Mouse (Mus musculus) left cerebral cortex, postnatal 36 days (tissue): Measurements from ENCODE around the gene Wsb2. TPM values are rescaled to one million over a fixed set of nuclear protein-coding genes. Genes with fewer than 3 reads are reported as not detected.
"Not testable (repeated sequence)": the region's sequence is repeated elsewhere in the genome, so short reads cannot be mapped to it uniquely, and the experiment has no call there.

Experiments used
- DNase-seq, 2 experiments: peaks; one replicate each; pipeline ENCODE4 v3.0.0; 2021 to 2022; ENCODE audit warnings: low spot score in 2 of 2, mixed read lengths in 1 of 2
- intact Hi-C: fragments of 180-260 bp; cut with DNase I; formaldehyde crosslinking; loops from one replicate; pipeline ENCODE4 v1.15.1; 2025
- total RNA-seq, 2 experiments: library from RNA; stranded (reverse); gene quantifications; 2 replicates each; pipeline ENCODE4 v1.2.3; 2021

The Wsb2 gene
- total RNA-seq, 2 experiments from 2014 or later = 294 to 334 TPM

DNA sequence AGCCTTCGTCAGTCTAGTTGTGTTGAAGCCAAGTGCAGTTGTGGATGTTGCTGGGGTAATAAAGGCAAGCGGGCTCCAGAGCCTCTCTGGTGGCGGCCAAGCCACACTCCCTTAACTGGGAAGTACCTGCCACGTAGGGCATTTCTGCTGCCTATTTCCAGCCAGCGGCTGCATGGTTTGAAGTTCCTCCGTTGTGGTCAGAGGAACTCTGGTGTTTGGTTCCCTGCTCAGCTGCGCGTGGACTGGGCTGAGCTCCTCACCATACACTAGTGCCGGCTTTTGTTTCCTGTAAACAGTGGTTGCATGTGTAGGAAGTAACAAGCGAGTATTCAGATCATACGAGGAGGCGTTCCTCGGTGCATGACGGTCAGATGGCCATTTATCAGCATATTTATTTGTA is 20.6 kb downstream of the Wsb2 start:
- DNase-seq, intact Hi-C loops: not testable (repeated sequence)

- no peak for DNase-seq
- intact Hi-C loops = loop anchor here (10.0 kb wide), 1 partner anchor 115 kb away; no protein-coding TSS in a partner anchor
These were observed 23.1 kb downstream of the Wsb2 start for GRCm38 (mm10) chr5:117380199-117380598.

DNA sequence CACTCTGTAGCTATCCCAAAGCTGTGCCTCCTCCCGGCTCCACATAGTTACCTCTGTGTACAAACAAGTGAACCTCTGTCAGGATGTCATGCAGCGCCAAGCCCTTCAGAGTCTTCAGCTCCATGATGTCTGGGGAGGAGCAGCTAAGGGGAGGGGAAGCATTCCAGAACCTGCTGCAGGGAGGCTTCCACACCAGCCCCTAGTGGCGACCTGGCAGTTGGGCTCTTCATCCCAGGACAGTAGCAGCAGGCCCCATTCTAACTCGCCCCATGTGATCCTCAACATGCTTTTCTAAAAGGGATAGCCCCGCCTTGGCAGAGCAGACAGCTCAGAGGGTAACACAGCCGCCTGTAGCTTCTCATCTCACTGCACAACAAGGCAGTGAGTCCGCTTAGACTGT is 24.7 kb downstream of the Wsb2 start:
- intact Hi-C loops = loop anchor here (10.0 kb wide), 1 partner anchor 113 kb away; no protein-coding TSS in a partner anchor

DNA sequence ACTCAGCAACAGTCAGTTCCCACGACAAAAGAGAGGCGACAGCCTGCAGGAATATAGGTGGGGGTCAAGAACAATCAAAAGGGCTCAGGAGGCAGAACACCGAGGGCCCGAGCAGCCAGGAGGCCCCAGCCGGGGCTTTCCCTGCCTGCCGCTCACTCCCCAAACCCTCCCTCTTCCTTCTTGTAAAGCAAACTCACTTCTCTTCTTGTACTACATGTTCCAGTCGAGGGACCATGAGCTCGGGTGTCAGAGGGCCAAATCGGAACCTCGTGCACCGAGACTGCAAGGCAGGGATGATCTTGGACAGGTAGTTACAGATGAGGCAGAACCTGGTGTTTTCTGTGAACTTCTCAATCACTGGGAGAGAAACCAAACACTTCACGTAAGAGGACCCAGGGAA is 26.1 kb downstream of the Wsb2 start:
- intact Hi-C loops = loop anchor here (10.0 kb wide), 1 partner anchor 112 kb away; no protein-coding TSS in a partner anchor

More for the DNA sequence above, 24.7 kb downstream of the Wsb2 start:
- DNase-seq = no peak

DNA sequence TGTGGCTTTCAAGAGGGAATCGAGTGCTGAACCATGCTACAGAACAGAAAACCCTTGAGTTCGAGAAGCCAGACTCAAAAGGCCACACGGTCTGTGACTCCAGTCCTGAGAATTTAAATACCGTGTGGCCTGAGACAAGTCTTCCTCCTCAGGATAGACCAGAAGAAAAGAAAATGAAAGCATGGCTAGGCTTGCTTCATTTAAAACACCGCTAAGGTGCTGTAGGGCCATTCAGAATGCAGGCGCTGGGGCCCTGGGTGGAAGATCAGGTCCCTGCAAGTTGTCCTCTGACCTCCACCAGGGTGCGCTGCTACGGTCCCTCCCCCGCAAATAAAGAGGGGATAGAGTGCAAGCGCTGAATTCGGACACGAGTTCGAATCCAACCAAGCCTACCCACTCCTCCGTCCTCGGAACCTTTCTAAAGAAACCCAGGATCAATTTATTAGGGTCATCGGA is 31.2 kb downstream of the Wsb2 start:
- DNase-seq = no peak
- intact Hi-C loops = loop anchor here (10.0 kb wide), 1 partner anchor 106 kb away; no protein-coding TSS in a partner anchor

More for the DNA sequence above, 26.1 kb downstream of the Wsb2 start:
- DNase-seq = no peak

GRCm38 (mm10) chr5:117388877-117389276 is 31.8 kb downstream of the Wsb2 start, which contains the start of gene Rfc5:
TSS of gene Rfc5 (minus strand) at chr5:117389047.
- peak; percentile 94 for DNase-seq
- intact Hi-C loops = loop anchor here (10.0 kb wide), 1 partner anchor 106 kb away; no protein-coding TSS in a partner anchor

- intact Hi-C loops = no loop called here
These were observed 33.8 kb downstream of the Wsb2 start for GRCm38 (mm10) chr5:117390895-117391294.

DNA sequence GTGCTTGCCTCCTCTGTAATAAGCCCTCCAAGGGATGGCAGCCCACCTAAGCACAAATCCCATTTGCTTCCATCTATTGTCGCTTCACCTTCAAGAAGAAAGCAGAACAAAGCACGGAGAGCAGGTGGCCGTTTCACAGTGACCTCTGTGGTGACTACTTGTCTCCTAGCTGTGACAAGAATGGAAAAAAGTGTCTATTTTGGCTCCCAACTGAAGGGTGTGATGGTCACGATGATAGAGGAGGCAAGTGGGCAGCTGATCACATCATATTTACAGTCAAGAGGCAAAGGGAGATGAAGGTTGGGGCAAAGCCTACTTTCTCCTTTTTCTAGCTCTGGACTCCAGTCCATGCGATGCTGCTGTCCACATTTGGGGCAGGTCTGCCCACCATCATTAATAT is 38.7 kb downstream of the Wsb2 start:
- intact Hi-C loops = no loop called here
- no peak for DNase-seq

More at GRCm38 (mm10) chr5:117390895-117391294, 33.8 kb downstream of the Wsb2 start:
- no peak for DNase-seq

DNA sequence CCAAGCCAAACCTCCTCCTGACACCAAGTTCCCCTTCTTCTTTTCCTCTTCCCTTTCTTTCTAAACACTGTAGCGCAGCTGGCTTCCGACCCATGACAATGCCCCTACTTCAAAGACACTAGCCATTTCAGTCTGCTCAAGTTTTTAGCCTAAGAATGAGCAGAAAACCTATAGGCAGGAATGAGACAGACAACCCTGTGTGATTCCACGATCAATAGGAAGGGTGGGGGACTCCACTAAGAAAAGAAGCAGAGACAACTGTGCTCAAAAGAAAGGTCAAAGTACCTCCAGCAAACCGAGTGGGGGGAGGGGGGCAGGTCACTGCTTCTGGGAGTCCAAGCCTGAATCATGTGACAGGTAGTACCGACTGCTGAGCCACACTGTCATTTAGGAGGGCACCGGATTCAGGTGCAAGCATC is 39.5 kb downstream of the Wsb2 start:
- DNase-seq = no peak
- intact Hi-C loops = no loop called here

- no peak for DNase-seq
- intact Hi-C loops = no loop called here
These were observed 40.3 kb downstream of the Wsb2 start for GRCm38 (mm10) chr5:117397371-117397770.

DNA sequence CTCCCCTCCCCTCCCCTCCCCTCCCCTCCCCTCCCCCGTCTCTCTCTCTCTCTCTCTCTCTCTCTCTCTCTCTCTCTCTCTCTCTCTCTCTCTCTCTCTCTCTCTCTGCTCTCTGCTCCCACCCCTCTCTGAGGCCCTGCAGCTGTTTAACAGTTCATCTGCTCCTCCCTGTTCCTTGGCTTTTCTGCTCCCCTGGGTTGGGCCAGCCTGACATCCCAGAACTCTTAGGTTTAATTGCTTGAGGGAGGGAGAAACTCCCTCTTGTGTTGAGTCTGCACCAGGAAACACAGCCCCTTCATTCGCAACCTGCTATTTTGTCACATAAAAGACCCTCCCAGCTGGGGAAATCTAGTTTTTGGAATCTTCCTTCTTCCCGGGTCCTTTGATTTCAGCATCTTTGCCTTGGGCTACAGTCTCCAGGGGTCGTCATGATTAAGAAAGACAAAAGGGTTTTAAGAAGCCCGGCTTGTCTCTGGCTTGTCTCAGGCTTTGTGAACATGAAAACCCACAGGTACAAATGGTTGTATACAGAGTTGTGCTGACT is 41.0 kb downstream of the Wsb2 start:
- no peak for DNase-seq
- intact Hi-C loops = no loop called here

DNA sequence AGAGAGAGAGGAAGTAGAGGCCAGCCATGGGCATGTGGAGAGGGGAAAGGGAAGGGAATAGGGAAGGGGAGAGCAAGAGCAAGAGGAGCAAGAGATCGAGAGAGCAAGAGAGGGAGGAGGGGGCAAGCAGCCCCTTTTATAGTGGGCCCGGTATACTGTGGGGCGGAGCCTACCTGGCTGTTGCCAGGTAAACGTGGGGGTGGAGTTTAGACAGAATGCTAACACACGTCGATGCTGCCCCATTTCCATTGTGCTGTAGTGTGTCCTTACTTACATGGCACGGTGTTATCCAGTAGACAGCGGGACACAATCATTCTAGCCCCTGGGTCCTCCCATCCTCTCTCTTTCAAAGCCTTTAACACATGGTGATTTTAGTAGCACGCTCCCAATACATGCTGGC is 42.2 kb downstream of the Wsb2 start:
- intact Hi-C loops = no loop called here
- no peak for DNase-seq

DNA sequence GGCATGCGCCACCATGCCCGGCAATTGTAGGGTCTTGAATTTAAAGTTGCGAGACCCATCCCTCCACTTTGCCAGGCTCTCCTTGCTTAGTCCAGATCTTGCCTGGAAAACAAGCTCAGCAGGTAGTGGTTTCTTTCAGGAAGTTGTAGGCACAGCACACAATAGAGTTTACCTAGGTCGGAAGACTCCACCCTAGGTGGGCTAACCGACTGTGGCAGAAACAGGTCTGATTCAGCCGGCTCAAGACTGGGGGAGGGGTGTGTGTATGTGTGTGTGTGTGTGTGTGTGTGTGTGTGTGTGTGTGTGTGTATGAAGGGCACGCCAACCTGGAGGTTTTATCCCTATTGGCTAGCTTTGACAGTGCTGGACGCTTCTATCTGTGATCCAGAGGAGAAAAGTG is 46.5 kb downstream of the Wsb2 start:
- intact Hi-C loops = no loop called here

GRCm38 (mm10) chr5:117404671-117405070 is 47.6 kb downstream of the Wsb2 start:
- intact Hi-C loops = loop anchor here (5.0 kb wide), 1 partner anchor 97 kb away; no protein-coding TSS in a partner anchor
- DNase-seq = not testable (repeated sequence)

More for the DNA sequence above, 46.5 kb downstream of the Wsb2 start:
- DNase-seq = no peak

DNA sequence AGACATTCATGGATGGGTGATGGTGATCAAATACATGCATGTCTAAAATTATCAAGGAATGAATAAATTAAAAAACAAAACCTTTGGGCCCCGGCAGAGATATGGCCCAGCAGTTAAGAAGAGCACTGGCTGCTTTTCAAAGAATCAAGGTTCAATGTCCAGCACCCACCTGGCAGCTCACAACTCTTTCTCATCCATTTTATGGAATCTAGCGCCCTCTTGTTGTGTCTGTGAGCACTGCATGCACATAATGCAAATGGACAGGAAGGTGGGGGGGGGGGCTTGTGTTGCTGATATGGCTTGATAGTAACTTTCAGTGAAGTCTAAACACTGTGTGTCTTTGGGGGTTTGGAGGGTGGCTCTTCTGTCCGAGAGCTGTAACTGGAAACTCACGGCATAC is 51.1 kb downstream of the Wsb2 start:
- DNase-seq = no peak
- intact Hi-C loops = loop anchor here (5.0 kb wide), 1 partner anchor 101 kb away; no protein-coding TSS in a partner anchor

DNA sequence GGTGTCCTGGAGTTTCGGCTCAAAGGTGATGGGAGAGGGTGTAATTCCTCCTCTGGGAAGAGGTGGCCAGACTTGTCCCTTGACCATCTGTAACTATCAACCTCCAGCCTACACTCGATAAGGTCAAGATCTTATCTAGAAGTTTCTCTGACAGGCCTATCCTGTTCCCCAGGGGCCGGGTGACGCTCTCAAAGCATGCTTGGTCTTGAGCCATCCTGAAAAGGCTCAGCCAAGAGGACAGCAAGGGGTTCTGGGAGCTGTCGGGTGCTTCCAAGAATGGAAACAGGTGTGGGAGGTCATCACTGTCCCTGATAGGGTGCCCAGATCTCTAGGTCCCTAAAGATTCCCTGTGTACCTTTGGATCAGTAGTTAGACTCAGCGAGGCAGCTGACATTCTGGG is 52.3 kb downstream of the Wsb2 start:
- DNase-seq = no peak
- intact Hi-C loops = loop anchor here (5.0 kb wide), 1 partner anchor 102 kb away; no protein-coding TSS in a partner anchor

DNA sequence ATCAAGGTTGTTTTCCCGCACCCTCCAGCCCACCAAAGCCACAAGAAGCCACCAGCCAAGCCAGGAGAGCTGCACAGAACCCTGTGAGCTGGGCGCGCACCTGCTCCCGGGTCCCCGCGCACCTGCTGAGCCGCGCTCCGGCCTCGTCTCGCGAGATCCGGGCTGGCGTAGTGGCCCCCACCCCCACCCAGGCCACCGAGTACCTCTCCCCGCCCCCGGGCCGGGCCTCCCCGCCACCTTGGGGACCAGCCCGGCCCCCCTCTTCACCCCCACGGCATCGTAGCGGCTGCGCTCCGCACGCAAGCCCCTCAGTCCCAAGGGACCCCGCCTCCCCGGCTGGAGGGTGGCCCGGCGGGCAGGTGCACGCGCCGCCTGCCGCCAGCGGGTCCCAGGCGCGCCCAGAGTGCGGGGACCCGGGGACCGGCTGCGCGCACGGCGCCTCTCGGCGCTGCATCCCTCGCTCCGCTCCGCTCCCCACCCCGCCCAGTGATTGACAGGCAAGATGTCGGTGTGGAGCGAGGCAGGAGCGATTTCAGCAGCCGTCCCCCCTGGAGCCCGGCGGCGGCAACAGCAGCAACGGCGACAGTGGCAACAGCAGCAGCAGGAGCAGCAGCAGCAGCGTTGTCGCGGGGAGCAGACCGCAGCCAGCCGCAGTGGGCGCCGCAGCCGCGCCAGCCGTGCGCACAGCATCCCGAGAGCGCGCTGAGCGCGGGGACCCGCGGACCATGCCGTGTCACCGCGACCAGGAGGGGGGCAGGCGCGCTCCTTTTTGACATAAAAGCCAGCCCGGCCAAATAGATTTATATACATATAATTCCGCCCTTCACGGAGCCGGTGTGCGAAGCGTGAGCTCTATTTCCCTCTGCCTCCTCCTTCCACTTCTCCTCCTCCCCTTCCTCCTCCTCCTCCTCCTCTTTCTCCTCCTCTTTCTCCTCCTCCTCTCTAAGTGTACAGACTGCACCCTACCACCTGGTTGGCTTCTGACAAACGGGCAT is 56.7 kb downstream of the Wsb2 start, which contains the start of gene Ksr2:
Gene Ksr2 (plus strand): TSS at position 494 of the 995 bp plus-strand sequence.
- peak; percentile 75 to 85 for DNase-seq
- intact Hi-C loops = loop anchor here (1.0 to 5.0 kb wide), 4 partner anchors 57 to 297 kb away; partner anchors contain the start of genes Suds3 and Wsb2

DNA sequence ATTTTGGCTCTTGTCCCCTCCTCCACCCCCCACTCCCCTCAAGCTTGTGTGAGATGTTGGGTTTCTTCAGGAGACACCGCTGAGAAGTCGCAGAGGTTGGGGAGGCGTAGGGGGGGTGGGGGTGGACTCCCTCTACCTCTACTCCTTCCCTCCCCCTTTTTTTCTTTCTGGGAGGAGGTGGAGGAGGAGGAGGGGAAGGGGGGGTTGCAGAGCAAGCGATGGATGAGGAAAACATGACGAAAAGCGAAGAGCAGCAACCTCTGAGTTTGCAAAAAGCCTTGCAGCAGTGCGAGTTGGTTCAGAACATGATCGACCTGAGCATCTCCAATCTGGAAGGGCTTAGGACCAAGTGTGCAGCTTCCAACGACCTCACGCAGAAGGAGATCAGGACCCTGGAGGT is 57.5 kb downstream of the Wsb2 start:
- intact Hi-C loops = loop anchor here (1.0 to 5.0 kb wide), 4 partner anchors 57 to 297 kb away; partner anchors contain the start of genes Suds3 and Wsb2
- peak; percentile 19 to 29 for DNase-seq

GRCm38 (mm10) chr5:117415011-117415912 is 58.2 kb downstream of the Wsb2 start:
- DNase-seq = peak in 1 of 2 experiments; percentile 24
- intact Hi-C loops = no loop called here
